15 mouse cellular contexts compared by ENCODE assay signal in the genomic region with DNA sequence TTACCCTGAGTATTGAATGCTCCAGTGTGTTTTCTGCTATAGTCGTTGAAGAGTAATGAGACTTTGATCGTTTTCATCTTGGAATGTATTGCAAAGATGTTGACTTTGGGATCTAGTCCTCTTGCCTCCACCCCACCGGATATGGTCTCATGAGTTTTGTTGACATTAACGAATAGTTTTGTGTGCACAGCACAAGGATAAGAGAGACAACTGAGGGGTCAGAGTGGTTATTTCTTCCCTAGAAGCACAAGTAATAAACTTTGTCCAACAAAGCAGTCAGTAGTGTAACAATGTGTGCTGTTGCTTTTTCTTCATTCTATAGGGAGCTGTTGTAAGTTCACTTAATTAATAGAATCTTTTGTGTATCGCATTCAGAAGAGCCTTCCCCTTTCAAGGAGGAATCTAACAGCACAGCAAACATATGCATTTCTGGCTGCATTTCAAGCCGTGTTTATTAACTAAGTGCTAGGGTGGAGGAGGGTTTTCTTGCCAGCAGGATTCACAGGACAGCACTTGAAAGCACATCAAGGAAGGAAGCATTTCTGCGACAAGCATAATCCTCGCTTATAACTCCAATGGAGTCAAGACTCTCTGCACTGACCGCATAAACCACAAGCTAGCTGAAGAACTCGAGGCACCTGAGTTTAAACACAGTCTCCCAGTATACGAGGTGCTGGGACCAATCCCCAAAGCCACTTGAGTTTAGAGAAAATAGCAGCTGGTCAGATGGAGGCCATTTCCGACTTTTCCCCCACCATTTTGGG. TPM values are rescaled to one million over a fixed set of nuclear protein-coding genes. Genes with fewer than 3 reads are reported as not detected.
A peak's percentile ranks its signal among the peaks of the same experiment; 100 is the strongest.
DNase-seq lines count a peak whose midpoint lies in the region; ATAC-seq lines count a peak whose summit lies in the region.
"Had no signal": no experiment of that assay in that cellular context is flagged by ENCODE, and none has a peak within 500 bp of the region (broad histone marks: within the 10 kb centered on the region; RNA-seq: fewer than 3 reads in every experiment).

No protein-coding gene starts in this region.

- no peaks in the 10 kb centered on the region for H3K4me1 ChIP-seq in embryonic facial prominence, embryonic 14.5 days (ENCODE audit: control insufficient read depth, insufficient read depth, low read length)
- H3K4me1 ChIP-seq in embryonic facial prominence, embryonic 10.5 days = peaks cover 17% of the 10 kb centered on the region
- peaks cover 16% of the 10 kb centered on the region; the same call in 1 of the 2 replicates for H3K4me1 ChIP-seq in kidney, embryonic 16.5 days (ENCODE audit: insufficient read depth, low read length)
- H3K4me1 ChIP-seq in midbrain, embryonic 14.5 days (ENCODE audit: control insufficient read depth, insufficient read depth, low read length) = no peaks in the 10 kb centered on the region
- no peaks in the 10 kb centered on the region for H3K4me1 ChIP-seq in midbrain, embryonic 11.5 days (ENCODE audit: control insufficient read depth, insufficient read depth, low read length)
- H3K4me1 ChIP-seq: liver, embryonic 13.5 days had no signal

- 62% methylated on average over 12 of the region's 12 CpGs for WGBS in embryonic facial prominence, embryonic 14.5 days
- WGBS in embryonic facial prominence, embryonic 10.5 days = 84% methylated on average over 12 of the region's 12 CpGs
- WGBS in kidney, embryonic 16.5 days = 61% methylated on average over 12 of the region's 12 CpGs
- 78% methylated on average over 12 of the region's 12 CpGs for WGBS in midbrain, embryonic 14.5 days
- WGBS in midbrain, embryonic 11.5 days = 83% methylated on average over 12 of the region's 12 CpGs

- H3K9me3 ChIP-seq in embryonic facial prominence, embryonic 14.5 days (ENCODE audit: control insufficient read depth, low read length) = no peaks in the 10 kb centered on the region
- H3K9me3 ChIP-seq in embryonic facial prominence, embryonic 10.5 days = no peaks in the 10 kb centered on the region
- no peaks in the 10 kb centered on the region for H3K9me3 ChIP-seq in kidney, embryonic 16.5 days (ENCODE audit: low read length)
- H3K9me3 ChIP-seq in midbrain, embryonic 14.5 days (ENCODE audit: control insufficient read depth, low read length) = no peaks in the 10 kb centered on the region
- H3K9me3 ChIP-seq in midbrain, embryonic 11.5 days (ENCODE audit: control insufficient read depth, low read length) = peaks cover 3% of the 10 kb centered on the region; the same call in 1 of the 2 replicates
- H3K9me3 ChIP-seq: heart, embryonic 13.5 days; liver, embryonic 13.5 days; megakaryocyte, embryonic 14.5 days had no signal

- H3K4me3 ChIP-seq in embryonic facial prominence, embryonic 14.5 days (ENCODE audit: low read depth, low read length) = no peak overlapping the region
- H3K4me3 ChIP-seq in embryonic facial prominence, embryonic 10.5 days = no peak overlapping the region
- no peak overlapping the region for H3K4me3 ChIP-seq in kidney, embryonic 16.5 days (ENCODE audit: low read length)
- H3K4me3 ChIP-seq in midbrain, embryonic 14.5 days (replicated peaks; ENCODE audit: low read depth, low read length) = no peak overlapping the region
- no peak overlapping the region for H3K4me3 ChIP-seq in midbrain, embryonic 11.5 days (ENCODE audit: low read depth, low read length)
- H3K4me3 ChIP-seq: heart, embryonic 13.5 days; liver, embryonic 13.5 days; megakaryocyte, embryonic 14.5 days had no signal

- no peak overlapping the region for H3K4me2 ChIP-seq in embryonic facial prominence, embryonic 14.5 days (ENCODE audit: low read depth, low read length)
- 0 out of 2 replicates have a peak overlapping the region, but pooled peaks have one; percentile 14 for H3K4me2 ChIP-seq in kidney, embryonic 16.5 days (replicated peaks; ENCODE audit: low read depth, low read length)
- H3K4me2 ChIP-seq in midbrain, embryonic 14.5 days (ENCODE audit: low read length) = no peak overlapping the region
- no peak overlapping the region for H3K4me2 ChIP-seq in midbrain, embryonic 11.5 days
- H3K4me2 ChIP-seq: heart, embryonic 13.5 days; liver, embryonic 13.5 days had no signal

- H3K36me3 ChIP-seq in embryonic facial prominence, embryonic 14.5 days (ENCODE audit: control insufficient read depth, insufficient read depth, low read length) = no peaks in the 10 kb centered on the region
- H3K36me3 ChIP-seq in embryonic facial prominence, embryonic 10.5 days (replicated peaks) = no peaks in the 10 kb centered on the region
- H3K36me3 ChIP-seq in kidney, embryonic 16.5 days (ENCODE audit: insufficient read depth, low read length) = no peaks in the 10 kb centered on the region
- no peaks in the 10 kb centered on the region for H3K36me3 ChIP-seq in midbrain, embryonic 14.5 days (ENCODE audit: control insufficient read depth, insufficient read depth, low read length)
- no peaks in the 10 kb centered on the region for H3K36me3 ChIP-seq in midbrain, embryonic 11.5 days (ENCODE audit: control insufficient read depth, insufficient read depth, low read length)
- H3K36me3 ChIP-seq: heart, embryonic 13.5 days; liver, embryonic 13.5 days had no signal

- H3K27me3 ChIP-seq in embryonic facial prominence, embryonic 14.5 days (replicated peaks; ENCODE audit: control insufficient read depth, insufficient read depth, low read length) = no peaks in the 10 kb centered on the region
- no peaks in the 10 kb centered on the region for H3K27me3 ChIP-seq in embryonic facial prominence, embryonic 10.5 days (replicated peaks; ENCODE audit: low read depth, poor library complexity, severe bottlenecking)
- no peaks in the 10 kb centered on the region for H3K27me3 ChIP-seq in kidney, embryonic 16.5 days (ENCODE audit: insufficient read depth, low read length)
- no peaks in the 10 kb centered on the region for H3K27me3 ChIP-seq in midbrain, embryonic 14.5 days (ENCODE audit: control insufficient read depth, insufficient read depth, low read length)
- H3K27me3 ChIP-seq in midbrain, embryonic 11.5 days (ENCODE audit: control insufficient read depth, insufficient read depth, low read length) = no peaks in the 10 kb centered on the region
- H3K27me3 ChIP-seq: heart, embryonic 13.5 days; liver, embryonic 13.5 days; megakaryocyte, embryonic 14.5 days had no signal

- no peak overlapping the region for H3K9ac ChIP-seq in embryonic facial prominence, embryonic 14.5 days (ENCODE audit: low read depth, low read length)
- H3K9ac ChIP-seq in kidney, embryonic 16.5 days (replicated peaks; ENCODE audit: low read length) = no peak overlapping the region
- no peak overlapping the region for H3K9ac ChIP-seq in midbrain, embryonic 14.5 days (replicated peaks; ENCODE audit: low read length)
- H3K9ac ChIP-seq in midbrain, embryonic 11.5 days (ENCODE audit: low read length) = no peak overlapping the region
- H3K9ac ChIP-seq: heart, embryonic 13.5 days; liver, embryonic 13.5 days had no signal

- DNase-seq in embryonic facial prominence, embryonic 14.5 days (ENCODE audit: low spot score) = peak; percentile 73
- no peak for DNase-seq in embryonic facial prominence, embryonic 10.5 days (ENCODE audit: low spot score)
- no peak for DNase-seq in kidney, postnatal 4 days
- DNase-seq in midbrain, embryonic 14.5 days = peak; percentile 37
- DNase-seq in midbrain, embryonic 11.5 days (ENCODE audit: low spot score, missing footprints) = no peak
- DNase-seq in layer of hippocampus, postnatal 10 days (ENCODE audit: low spot score in 2 of 2) = no peak
- DNase-seq: adrenal gland, postnatal 14 days; cerebellum, adult 9-10 months; heart, postnatal 4 days; kidney, adult 11 months; liver, embryonic 13.5 days had no signal

- H3K27ac ChIP-seq in embryonic facial prominence, embryonic 14.5 days (replicated peaks; ENCODE audit: low read depth, low read length) = no peak overlapping the region
- no peak overlapping the region for H3K27ac ChIP-seq in embryonic facial prominence, embryonic 10.5 days (replicated peaks)
- peak overlapping the region; percentile 50; the same call in 1 of the 2 replicates for H3K27ac ChIP-seq in kidney, embryonic 16.5 days (ENCODE audit: low read length)
- no peak overlapping the region for H3K27ac ChIP-seq in midbrain, embryonic 14.5 days (replicated peaks; ENCODE audit: low read depth, low read length)
- no peak overlapping the region for H3K27ac ChIP-seq in midbrain, embryonic 11.5 days (ENCODE audit: low read depth, low read length)
- H3K27ac ChIP-seq: heart, embryonic 13.5 days; liver, embryonic 13.5 days had no signal

- 0 out of 2 replicates have a peak, but pooled peaks have one; percentile 12 for ATAC-seq in embryonic facial prominence, embryonic 14.5 days (ENCODE audit: low read depth)
- ATAC-seq in kidney, embryonic 16.5 days (ENCODE audit: low FRiP score, low TSS enrichment) = no peak
- no peak for ATAC-seq in midbrain, embryonic 14.5 days (ENCODE audit: low FRiP score, low TSS enrichment)
- no peak for ATAC-seq in midbrain, embryonic 11.5 days (ENCODE audit: low FRiP score)
- ATAC-seq in megakaryocyte progenitor cell, adult 5-6 weeks (replicated peaks; ENCODE audit: poor library complexity) = no peak

RNA-seq across cellular contexts. Expression of a gene that starts 35.0 kb away (rescaled TPM):
- 26.6 and 27.5 TPM in 2 replicates for polyA plus RNA-seq in embryonic facial prominence, embryonic 14.5 days (2014; fragmentation: Nextera tagmentation; extraction: Ambion mirVana)
- polyA plus RNA-seq in embryonic facial prominence, embryonic 10.5 days (2016; fragmentation: Nextera tagmentation; extraction: Ambion mirVana) = 13.8 and 14.5 TPM in 2 replicates
- 7.6 and 7.7 TPM in 2 replicates for polyA plus RNA-seq in kidney, embryonic 16.5 days (2015; fragmentation: Nextera tagmentation; extraction: Ambion mirVana)
- 18.9 and 19.6 TPM in 2 replicates for polyA plus RNA-seq in midbrain, embryonic 14.5 days (2014; fragmentation: Nextera tagmentation; extraction: Ambion mirVana)
- polyA plus RNA-seq in midbrain, embryonic 11.5 days (2014; fragmentation: Nextera tagmentation; extraction: Ambion mirVana) = 20.1 and 21.4 TPM in 2 replicates
- 18.0 and 21.3 TPM in 2 replicates for total RNA-seq in megakaryocyte progenitor cell, adult 5-6 weeks (2015)
- 16.9 and 23.3 TPM in 2 replicates for total RNA-seq in megakaryocyte progenitor cell, adult 5-6 weeks (2017)
- total RNA-seq in layer of hippocampus, postnatal 10 days (2021) = 10 to 100 TPM; 67.5 to 72.2 TPM

Comparison
In these comparisons a context has a peak if more than half of its experiments do, and no peak if none do; other contexts are left out.
1. DNase-seq: peak in embryonic facial prominence, embryonic 14.5 days (single experiment) and midbrain, embryonic 14.5 days (single experiment); none in embryonic facial prominence, embryonic 10.5 days (single experiment), kidney, postnatal 4 days (0 of 2), midbrain, embryonic 11.5 days (single experiment) and layer of hippocampus, postnatal 10 days (0 of 2).